8 mouse cellular contexts compared by ENCODE assay signal in the genomic region with DNA sequence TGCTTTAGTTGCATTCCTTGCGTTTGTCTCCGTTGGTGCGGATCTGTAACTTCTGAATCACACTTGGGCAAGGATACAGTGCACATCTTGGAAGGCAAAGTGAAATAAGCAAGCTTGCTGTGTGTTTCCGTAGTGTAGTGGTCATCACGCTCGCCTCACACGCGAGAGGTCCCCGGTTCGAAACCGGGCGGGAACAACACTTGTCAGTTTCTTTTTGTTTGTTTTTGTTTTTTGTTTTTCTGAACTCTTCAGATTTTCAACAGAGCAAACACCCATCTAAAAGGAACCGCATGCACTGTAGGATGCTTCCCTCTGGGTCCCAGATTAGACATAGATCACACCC. TPM values are rescaled to one million over a fixed set of nuclear protein-coding genes. Genes with fewer than 3 reads are reported as not detected.
A peak's percentile ranks its signal among the peaks of the same experiment; 100 is the strongest.
DNase-seq lines count a peak whose midpoint lies in the region; ATAC-seq lines count a peak whose summit lies in the region.

No protein-coding gene starts in this region.

- no peaks in the 10 kb centered on the region for H3K36me3 ChIP-seq in kidney, embryonic 14.5 days (ENCODE audit: control insufficient read depth, insufficient read depth, low read length)
- no peaks in the 10 kb centered on the region for H3K36me3 ChIP-seq in embryonic facial prominence, embryonic 14.5 days (ENCODE audit: control insufficient read depth, insufficient read depth, low read length)
- H3K36me3 ChIP-seq in liver, embryonic 13.5 days = no peaks in the 10 kb centered on the region
- no peaks in the 10 kb centered on the region for H3K36me3 ChIP-seq in neural tube, embryonic 15.5 days

- peak overlapping the region; percentile 50 for H3K9ac ChIP-seq in kidney, embryonic 14.5 days (ENCODE audit: low read depth, low read length)
- peak overlapping the region; percentile 54 for H3K9ac ChIP-seq in embryonic facial prominence, embryonic 14.5 days (ENCODE audit: low read depth, low read length)
- H3K9ac ChIP-seq in liver, embryonic 13.5 days = peak overlapping the region; percentile 67
- peak overlapping the region; percentile 41 for H3K9ac ChIP-seq in neural tube, embryonic 15.5 days (replicated peaks)

- H3K27ac ChIP-seq in kidney, embryonic 14.5 days (ENCODE audit: low read depth, low read length) = no peak overlapping the region
- H3K27ac ChIP-seq in embryonic facial prominence, embryonic 14.5 days (replicated peaks; ENCODE audit: low read depth, low read length) = no peak overlapping the region
- H3K27ac ChIP-seq in liver, embryonic 13.5 days = no peak overlapping the region
- no peak overlapping the region for H3K27ac ChIP-seq in neural tube, embryonic 15.5 days (replicated peaks)

- peak overlapping the region; percentile 58 for H3K4me3 ChIP-seq in kidney, embryonic 14.5 days (ENCODE audit: low read length)
- H3K4me3 ChIP-seq in embryonic facial prominence, embryonic 14.5 days (ENCODE audit: low read depth, low read length) = peak overlapping the region; percentile 43
- H3K4me3 ChIP-seq in liver, embryonic 13.5 days (replicated peaks) = peak overlapping the region; percentile 64
- peak overlapping the region; percentile 47 for H3K4me3 ChIP-seq in neural tube, embryonic 15.5 days (replicated peaks)

- H3K27me3 ChIP-seq in kidney, embryonic 14.5 days (ENCODE audit: control insufficient read depth, insufficient read depth, low read length) = peaks cover 4% of the 10 kb centered on the region; the same call in 1 of the 2 replicates
- peaks cover 3% of the 10 kb centered on the region; the same call in 1 of the 2 replicates for H3K27me3 ChIP-seq in embryonic facial prominence, embryonic 14.5 days (replicated peaks; ENCODE audit: control insufficient read depth, insufficient read depth, low read length)
- H3K27me3 ChIP-seq in liver, embryonic 13.5 days = no peaks in the 10 kb centered on the region
- H3K27me3 ChIP-seq in neural tube, embryonic 15.5 days (replicated peaks) = peaks cover 12% of the 10 kb centered on the region

- peak overlapping the region; percentile 72 for H3K4me2 ChIP-seq in kidney, embryonic 14.5 days (replicated peaks; ENCODE audit: low read depth, low read length)
- peak overlapping the region; percentile 60 for H3K4me2 ChIP-seq in embryonic facial prominence, embryonic 14.5 days (ENCODE audit: low read depth, low read length)
- peak overlapping the region; percentile 81 for H3K4me2 ChIP-seq in liver, embryonic 13.5 days
- H3K4me2 ChIP-seq in neural tube, embryonic 15.5 days = peak overlapping the region; percentile 74

- peak; percentile 54 for ATAC-seq in kidney, embryonic 14.5 days (ENCODE audit: low FRiP score, low TSS enrichment)
- peak; percentile 74 for ATAC-seq in embryonic facial prominence, embryonic 14.5 days (ENCODE audit: low read depth)
- ATAC-seq in liver, embryonic 13.5 days (ENCODE audit: low read depth) = no peak
- peak; percentile 84 for ATAC-seq in neural tube, embryonic 15.5 days (ENCODE audit: low FRiP score)

- H3K9me3 ChIP-seq in kidney, embryonic 14.5 days (ENCODE audit: control insufficient read depth, low read length) = no peaks in the 10 kb centered on the region
- no peaks in the 10 kb centered on the region for H3K9me3 ChIP-seq in embryonic facial prominence, embryonic 14.5 days (ENCODE audit: control insufficient read depth, low read length)
- no peaks in the 10 kb centered on the region for H3K9me3 ChIP-seq in liver, embryonic 13.5 days (replicated peaks)
- no peaks in the 10 kb centered on the region for H3K9me3 ChIP-seq in neural tube, embryonic 15.5 days (replicated peaks)

- no peak for DNase-seq in kidney, adult 9 months
- DNase-seq in Muller cell, postnatal 12 days (ENCODE audit: inconsistent ontology term) = peak; percentile 90
- DNase-seq in embryonic facial prominence, embryonic 14.5 days (ENCODE audit: low spot score) = peak; percentile 77
- peak; percentile 63 for DNase-seq in induced T-regulatory cell, adult 2 months (ENCODE audit: low read depth)
- peak; percentile 75 for DNase-seq in liver, embryonic 13.5 days
- DNase-seq in spleen, adult 18-20 months = no peak

- no peaks in the 10 kb centered on the region for H3K4me1 ChIP-seq in kidney, embryonic 14.5 days (ENCODE audit: control insufficient read depth, insufficient read depth, low read length)
- H3K4me1 ChIP-seq in embryonic facial prominence, embryonic 14.5 days (ENCODE audit: control insufficient read depth, insufficient read depth, low read length) = no peaks in the 10 kb centered on the region
- peaks cover 30% of the 10 kb centered on the region for H3K4me1 ChIP-seq in liver, embryonic 13.5 days (replicated peaks)
- H3K4me1 ChIP-seq in neural tube, embryonic 15.5 days = peaks cover 8% of the 10 kb centered on the region

- under 1% methylated on average over 13 of the region's 13 CpGs for WGBS in kidney, embryonic 14.5 days
- WGBS in embryonic facial prominence, embryonic 14.5 days = 2% methylated on average over 13 of the region's 13 CpGs
- WGBS in liver, embryonic 13.5 days (ENCODE audit: insufficient replicate concordance) = under 1% methylated on average over 13 of the region's 13 CpGs
- 1% methylated on average over 13 of the region's 13 CpGs for WGBS in neural tube, embryonic 15.5 days

RNA-seq across cellular contexts. Expression of gene Vmn1r223, which starts 53.0 kb away (rescaled TPM):
- polyA plus RNA-seq in kidney, embryonic 14.5 days (2014; fragmentation: Nextera tagmentation; extraction: Ambion mirVana) = not detected in 2 replicates
- not detected in 2 replicates for polyA plus RNA-seq in embryonic facial prominence, embryonic 14.5 days (2014; fragmentation: Nextera tagmentation; extraction: Ambion mirVana)
- not detected in 2 replicates for polyA plus RNA-seq in liver, embryonic 13.5 days (2015; fragmentation: Nextera tagmentation; extraction: Ambion mirVana)
- polyA plus RNA-seq in neural tube, embryonic 15.5 days (2015; fragmentation: Nextera tagmentation; extraction: Ambion mirVana) = not detected in 2 replicates

Comparison
In these comparisons a context has a peak if more than half of its experiments do, and no peak if none do; other contexts are left out.
1. DNase-seq: peak in Muller cell, postnatal 12 days (single experiment), embryonic facial prominence, embryonic 14.5 days (single experiment), induced T-regulatory cell, adult 2 months (single experiment) and liver, embryonic 13.5 days (single experiment); none in kidney, adult 9 months (single experiment) and spleen, adult 18-20 months (0 of 2).
2. Peak in every context shown above with its lines, with median percentiles within 50 percentile points of each other: H3K4me2 ChIP-seq, H3K4me3 ChIP-seq and H3K9ac ChIP-seq.